Mouse (Mus musculus) neutrophil, adult 59 days (primary cell): ENCODE measurements around the gene Actr1b. TPM values are rescaled to one million over a fixed set of nuclear protein-coding genes. Genes with fewer than 3 reads are reported as not detected.

ENCODE experiments used
- total RNA-seq, 2 experiments: library from RNA; stranded (reverse); gene quantifications; 1 replicate in 1 of 2; 2 replicates in 1 of 2; pipeline ENCODE4 v1.2.4; 2023

Gene Actr1b
- 10 to 100 TPM; 39.0 to 51.3 TPM for total RNA-seq

DNA sequence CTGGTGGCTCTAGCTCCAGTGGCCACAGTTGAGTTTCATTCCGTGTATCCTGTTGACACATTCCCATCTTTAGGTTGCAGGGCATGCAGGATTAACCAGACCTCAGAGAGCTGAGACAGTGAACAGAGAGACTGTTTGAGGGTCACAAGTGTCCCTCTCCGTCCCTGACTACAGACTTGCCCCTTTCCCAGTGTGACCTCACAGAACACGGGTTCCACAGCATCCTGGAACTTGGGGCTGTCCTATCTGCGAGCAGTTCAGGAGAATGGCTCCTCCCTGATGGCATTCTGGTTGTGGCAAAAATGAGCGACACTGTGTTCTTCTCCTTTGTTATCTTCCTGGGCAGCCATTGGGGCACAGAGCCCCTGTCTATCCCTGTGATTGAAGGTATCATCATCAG lies at the start of gene Actr1b:
TSS of gene Actr1b (minus strand) at position 112 of the 400 bp plus-strand sequence.

DNA sequence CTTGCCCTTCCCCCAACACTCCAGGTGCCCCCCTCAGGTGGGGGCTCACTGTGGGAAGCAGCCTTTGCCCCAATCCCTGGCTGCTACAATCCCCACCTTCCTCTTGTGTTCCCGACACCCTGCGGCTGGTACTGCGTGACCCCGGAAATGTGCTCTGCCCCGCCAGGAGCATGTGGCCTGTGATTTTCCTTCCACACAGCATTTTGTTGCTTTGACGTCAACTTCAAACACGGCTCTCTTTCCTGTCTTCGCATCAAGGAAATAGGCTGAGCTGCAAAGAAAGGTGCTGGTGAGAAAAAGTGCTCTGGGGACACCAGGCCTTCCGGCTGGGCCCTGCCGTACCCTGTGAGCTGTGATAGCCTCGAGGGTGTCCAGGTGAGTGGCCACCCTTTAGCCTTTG lies 47.3 kb upstream of the Actr1b start, which contains the start of gene Zap70:
TSS of gene Zap70 (plus strand) at position 231 of the 400 bp plus-strand sequence.

DNA sequence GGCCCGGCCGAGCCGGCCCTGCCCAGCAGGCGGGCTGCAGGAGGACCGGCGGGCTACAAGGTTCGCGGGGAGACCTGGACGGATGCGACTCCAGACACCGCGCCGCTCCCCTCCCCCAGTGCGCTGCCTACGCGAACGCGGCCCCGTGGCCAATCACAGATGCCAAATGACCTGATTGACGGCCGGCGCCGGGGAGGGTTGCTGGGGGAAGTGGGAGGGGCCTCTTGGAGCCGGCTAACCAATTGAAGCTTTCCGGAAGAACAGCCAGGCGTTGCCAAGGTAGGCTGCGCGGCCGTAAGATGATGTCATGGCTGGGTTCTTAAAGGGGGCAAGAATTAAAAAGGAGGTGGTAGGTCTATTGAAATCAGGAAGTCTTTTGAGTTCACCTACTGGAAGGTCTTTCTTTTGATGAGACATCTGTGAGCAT lies 4.4 kb downstream of the Actr1b start, which contains the start of gene 4933424G06Rik:
TSS of gene 4933424G06Rik (plus strand) at position 296 of the 427 bp plus-strand sequence.

DNA sequence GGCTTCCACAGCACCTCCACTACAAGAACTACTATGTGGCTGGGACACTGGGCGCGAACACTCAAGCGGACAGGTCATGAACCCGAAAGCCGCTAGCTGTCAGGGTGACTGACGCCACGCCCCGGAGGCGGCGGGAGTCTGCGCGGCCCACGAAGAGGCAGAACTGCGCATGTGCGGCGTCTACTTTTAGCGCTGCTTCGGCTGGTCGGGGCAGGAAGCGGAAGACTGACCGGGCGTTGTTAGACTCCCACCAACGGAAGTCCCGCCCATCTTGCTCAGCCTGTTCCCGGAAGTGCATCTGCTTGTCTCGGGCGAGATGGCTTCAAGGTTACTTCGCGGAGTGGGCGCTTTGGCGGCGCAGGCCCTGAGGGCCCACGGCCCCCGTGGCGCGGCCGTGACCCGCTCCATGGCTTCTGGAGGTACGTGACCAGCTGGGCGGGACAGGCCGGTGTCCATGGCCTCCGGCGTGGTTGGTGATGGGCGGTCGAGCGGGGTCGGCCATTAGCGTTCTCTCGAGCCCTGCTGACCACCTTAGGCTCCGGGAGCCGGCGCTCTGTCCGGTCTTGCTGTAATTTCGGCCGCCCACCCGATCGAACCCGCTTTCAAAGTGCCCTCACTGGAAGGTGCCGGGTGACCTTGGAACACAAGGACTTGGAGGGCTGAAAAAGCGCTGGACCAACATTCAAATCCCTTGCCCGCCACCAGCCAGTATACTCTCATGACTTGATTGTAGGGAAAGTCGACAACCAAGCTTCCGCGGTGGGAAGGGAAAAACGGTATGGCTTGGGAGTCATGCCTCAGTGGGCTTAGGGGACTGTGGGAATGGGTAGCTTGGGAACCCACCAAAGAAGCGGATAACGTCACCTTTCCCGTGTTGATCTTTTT lies 22.7 kb downstream of the Actr1b start, which contains the start of gene Cox5b:
TSS of gene Cox5b (plus strand) at position 179 of the 885 bp plus-strand sequence.

DNA sequence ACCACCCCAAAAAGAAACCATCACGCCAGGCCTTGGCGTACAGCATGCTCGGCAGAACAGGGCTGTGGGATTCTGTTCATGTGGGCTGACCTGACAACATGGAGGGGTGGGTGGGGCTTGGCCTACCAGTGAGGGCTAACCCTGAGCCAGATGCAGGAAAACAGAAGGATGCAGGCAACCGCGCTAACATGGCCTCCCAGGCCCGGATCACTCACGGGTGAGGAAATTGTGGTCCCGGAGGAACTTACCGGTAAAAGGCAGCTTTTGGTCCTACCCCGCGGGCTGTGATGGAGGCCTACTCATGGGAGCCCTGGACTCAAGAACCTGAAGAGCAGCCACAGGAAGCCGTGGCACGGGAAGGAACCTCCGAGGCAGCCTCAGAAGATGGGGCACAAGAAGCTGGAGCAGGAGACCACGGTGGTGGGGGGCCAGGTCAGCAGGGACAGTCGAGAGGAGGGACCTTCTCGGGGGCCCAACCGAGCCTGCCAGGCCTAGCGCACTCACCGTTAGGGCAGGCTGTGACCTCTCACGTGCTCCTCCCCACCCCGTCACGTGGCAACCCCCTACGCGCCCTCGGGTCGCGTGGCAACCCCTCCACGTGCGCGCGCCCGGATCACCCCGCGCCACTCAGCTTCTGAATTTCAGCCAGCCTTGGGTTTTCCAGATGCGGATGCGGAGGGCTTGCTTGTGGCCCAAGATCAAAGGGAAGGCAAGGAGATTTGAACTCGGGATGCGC lies 31.4 kb downstream of the Actr1b start, which contains the start of gene Fam178b:
TSS of gene Fam178b (minus strand) at position 564 of the 736 bp plus-strand sequence.

Other genes starting within 250 kb of the Actr1b start
- 10 to 100 TPM; 27.7 to 28.9 TPM for gene Cnnm4, start 242.8 kb downstream of the Actr1b start, total RNA-seq
- gene Cnnm3, start 202.6 kb downstream of the Actr1b start, total RNA-seq = 10 to 100 TPM; 23.1 to 28.8 TPM
- gene Ankrd23, start 177.5 kb downstream of the Actr1b start, total RNA-seq = 1 to 10 TPM; 3.8 to 6.2 TPM
- gene Gm42417, start 175.0 kb downstream of the Actr1b start, total RNA-seq = not detected
- gene Ankrd39, start 167.0 kb downstream of the Actr1b start, total RNA-seq = 1 to 10 TPM; 4.2 to 5.1 TPM
- 1 to 10 TPM in 1 of 2 experiments, under 1 TPM in 1; 0.73 to 2.0 TPM for gene Sema4c, start 156.1 kb downstream of the Actr1b start, total RNA-seq
- not detected for gene Fam178b, start 31.2 kb downstream of the Actr1b start, total RNA-seq
- gene Cox5b, start 23.0 kb downstream of the Actr1b start, total RNA-seq = 100 to 1,000 TPM; 255 to 259 TPM
- gene 4933424G06Rik, start 4.3 kb downstream of the Actr1b start, total RNA-seq = not detected
- gene Zap70, start 47.4 kb upstream of the Actr1b start, total RNA-seq = under 1 TPM; 0.49 to 0.80 TPM
- gene Tmem131, start 229.2 kb upstream of the Actr1b start, total RNA-seq = 10 to 100 TPM; 66.7 to 71.2 TPM